Mouse (Mus musculus) erythroblast, embryonic 14.5 days (primary cell): ENCODE results near the gene Hmgcs1.

Source experiments
- GATA1 ChIP-seq: IDR thresholded peaks from 2 replicates; pipeline ENCODE4 v1.6.1; 2012; ENCODE audit warnings: low read length, inconsistent platforms, mixed read lengths
- TAL1 ChIP-seq: IDR thresholded peaks from 3 replicates; pipeline ENCODE4 v1.6.1; 2012; ENCODE audit warnings: low read length, inconsistent platforms, mixed read lengths

DNA sequence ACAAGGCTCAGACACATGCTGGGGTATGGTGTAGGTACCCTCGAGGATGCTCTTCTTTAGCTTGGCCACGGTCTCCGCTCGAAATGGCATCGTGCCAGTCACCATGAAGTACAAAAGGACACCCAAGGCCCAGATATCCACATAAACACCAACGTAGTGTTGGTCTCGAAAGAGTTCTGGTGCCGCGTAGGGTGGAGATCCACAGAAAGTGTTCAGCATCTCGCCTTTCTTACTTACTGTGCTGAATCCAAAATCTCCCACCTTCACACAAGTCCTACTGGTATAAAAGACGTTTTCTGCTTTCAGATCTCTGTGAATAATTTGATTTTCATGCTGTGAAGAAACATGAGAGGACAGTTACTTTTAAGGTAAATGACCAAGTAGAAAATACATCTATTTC is 22.3 kb downstream of the Hmgcs1 start:
- TF ChIP-seq GATA1 = no peak
- no peak for TF ChIP-seq TAL1
